Mouse (Mus musculus) right cerebral cortex, postnatal 14 days (tissue): ENCODE results near the gene Elf2.
"Not testable (repeated sequence)": the region's sequence is repeated elsewhere in the genome, so short reads cannot be mapped to it uniquely, and the experiment has no call there.

ENCODE experiments used
- DNase-seq: peaks from one replicate; pipeline ENCODE4 v3.0.0; 2022

Elf2 gene

GRCm38 (mm10) chr3:51230146-51230835 is 110.2 kb downstream of the Elf2 start:
- DNase-seq: no peak

- no peak for DNase-seq
These were observed 111.2 kb downstream of the Elf2 start for GRCm38 (mm10) chr3:51229226-51229625.

GRCm38 (mm10) chr3:51228821-51229205 is 111.7 kb downstream of the Elf2 start:
- peak; percentile 37 for DNase-seq

GRCm38 (mm10) chr3:51228038-51228820 is 112.2 kb downstream of the Elf2 start:
- peak; percentile 54 for DNase-seq

GRCm38 (mm10) chr3:51226601-51227000 is 113.9 kb downstream of the Elf2 start:
- no peak for DNase-seq

- no peak for DNase-seq
These were observed 114.5 kb downstream of the Elf2 start for GRCm38 (mm10) chr3:51225979-51226378.

GRCm38 (mm10) chr3:51225226-51225750 is 115.2 kb downstream of the Elf2 start:
- DNase-seq: no peak

GRCm38 (mm10) chr3:51224363-51225225 is 115.9 kb downstream of the Elf2 start, which contains the start of gene Noct:
Noct (plus strand) TSS chr3:51224447.
- DNase-seq: peak; percentile 89

GRCm38 (mm10) chr3:51223556-51223955 is 116.9 kb downstream of the Elf2 start:
- DNase-seq: no peak

- DNase-seq: no peak
These were observed 117.5 kb downstream of the Elf2 start for GRCm38 (mm10) chr3:51222834-51223460.

GRCm38 (mm10) chr3:51222302-51222701 is 118.2 kb downstream of the Elf2 start:
- no peak for DNase-seq

DNA sequence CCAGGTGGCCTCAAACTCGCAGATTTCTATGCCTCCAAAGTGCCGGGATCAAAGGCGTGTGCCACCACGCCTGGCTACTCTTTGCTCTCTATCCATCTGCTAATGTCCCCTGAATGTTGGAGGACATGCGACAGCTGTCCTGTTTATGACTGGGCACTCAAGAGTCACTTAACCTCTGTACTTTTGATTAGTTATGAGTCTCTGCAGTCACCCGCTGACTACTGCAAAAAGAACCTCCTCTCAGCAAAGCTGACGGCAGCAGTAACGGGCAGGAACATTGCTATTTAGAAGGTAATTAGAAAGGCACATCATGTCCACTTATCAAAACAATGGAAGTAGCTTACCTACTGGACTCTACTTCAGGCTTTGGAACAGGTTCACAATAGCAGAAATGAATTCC is 118.6 kb downstream of the Elf2 start:
- DNase-seq: no peak

DNA sequence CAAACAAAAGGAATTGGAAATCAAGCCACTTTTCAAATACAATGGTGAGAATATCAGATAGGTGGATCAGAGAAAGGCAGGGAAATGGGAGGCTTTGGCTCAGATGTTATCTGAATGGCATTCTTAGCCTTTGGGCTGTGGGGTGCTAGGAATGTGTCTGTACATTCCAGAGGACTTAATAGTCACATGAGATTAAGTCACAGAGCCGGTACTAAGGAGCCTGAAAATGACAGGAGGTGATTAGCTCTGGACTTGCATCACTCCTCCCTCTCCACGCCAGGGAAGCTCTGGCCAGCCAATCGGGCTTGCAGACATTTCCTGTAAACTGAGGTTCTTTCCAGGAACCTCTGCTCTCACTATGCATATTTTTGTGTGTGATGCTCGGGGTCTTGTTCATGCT is 119.6 kb downstream of the Elf2 start:
- no peak for DNase-seq

DNA sequence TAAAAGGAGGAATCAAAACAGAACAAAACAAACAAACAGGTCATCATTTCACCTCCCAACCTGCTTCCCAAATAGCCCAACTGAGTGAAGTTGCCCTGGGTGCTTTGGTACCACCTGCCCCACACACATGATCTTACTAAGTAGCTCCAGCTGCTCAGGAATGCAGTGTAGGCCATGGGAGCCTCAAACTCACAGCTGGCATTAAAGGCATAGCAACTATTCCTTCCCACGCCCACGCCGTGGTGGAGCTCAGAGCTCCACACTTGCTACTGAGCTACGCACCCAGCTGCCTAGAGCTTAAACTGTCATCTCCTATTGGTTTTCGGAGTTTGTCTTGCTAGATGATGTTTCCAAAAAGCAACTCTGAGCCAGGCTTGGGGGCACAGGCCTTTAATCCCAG is 121.2 kb downstream of the Elf2 start:
- no peak for DNase-seq

GRCm38 (mm10) chr3:51218385-51218784 is 122.1 kb downstream of the Elf2 start:
- DNase-seq: not testable (repeated sequence)

- not testable (repeated sequence) for DNase-seq
These were observed 124.1 kb downstream of the Elf2 start for GRCm38 (mm10) chr3:51216351-51216750.

DNA sequence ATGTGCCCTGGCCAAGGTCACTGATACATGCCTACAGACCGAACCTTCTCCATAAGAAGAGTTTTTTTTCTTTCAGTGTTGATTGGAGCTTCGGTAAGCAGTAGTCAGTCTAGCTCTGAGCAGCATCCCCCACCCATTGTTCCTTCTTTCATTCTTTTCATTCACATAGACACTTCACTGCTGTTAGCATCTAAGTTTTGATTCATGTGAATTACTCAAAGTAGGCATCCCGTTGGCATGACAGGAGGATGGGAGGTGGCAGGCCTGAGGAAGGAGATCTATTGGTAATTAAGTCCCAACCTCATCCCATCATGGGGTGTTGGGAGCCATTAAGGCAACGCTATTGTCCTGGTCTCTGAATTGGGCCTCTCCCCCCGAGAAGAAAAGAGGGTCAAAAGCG is 124.8 kb downstream of the Elf2 start:
- DNase-seq: no peak

GRCm38 (mm10) chr3:51213111-51213510 is 127.4 kb downstream of the Elf2 start:
- no peak for DNase-seq

GRCm38 (mm10) chr3:51210485-51210884 is 130.0 kb downstream of the Elf2 start:
- DNase-seq: no peak

GRCm38 (mm10) chr3:51209503-51210314 is 130.8 kb downstream of the Elf2 start:
- no peak for DNase-seq

DNA sequence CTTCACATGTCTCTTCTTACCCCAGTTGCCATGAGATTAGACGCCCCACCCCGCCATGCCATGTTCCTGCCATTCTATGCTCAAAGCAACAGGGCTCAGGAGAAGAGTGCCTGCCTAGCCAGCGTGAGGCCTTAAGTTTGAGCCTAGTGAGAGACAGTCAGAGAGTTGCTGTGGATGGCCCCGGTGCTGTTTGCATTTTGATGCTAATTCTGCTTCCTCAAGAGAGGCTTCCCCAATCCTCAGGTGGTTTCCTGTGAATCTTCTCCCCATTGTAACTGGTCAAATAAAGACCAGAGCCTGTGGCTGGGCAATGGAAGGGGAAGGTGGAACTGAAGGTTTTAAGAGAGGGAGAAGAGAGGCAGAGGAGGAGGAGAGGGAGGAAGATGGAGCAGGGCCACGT is 131.8 kb downstream of the Elf2 start:
- DNase-seq: no peak

DNA sequence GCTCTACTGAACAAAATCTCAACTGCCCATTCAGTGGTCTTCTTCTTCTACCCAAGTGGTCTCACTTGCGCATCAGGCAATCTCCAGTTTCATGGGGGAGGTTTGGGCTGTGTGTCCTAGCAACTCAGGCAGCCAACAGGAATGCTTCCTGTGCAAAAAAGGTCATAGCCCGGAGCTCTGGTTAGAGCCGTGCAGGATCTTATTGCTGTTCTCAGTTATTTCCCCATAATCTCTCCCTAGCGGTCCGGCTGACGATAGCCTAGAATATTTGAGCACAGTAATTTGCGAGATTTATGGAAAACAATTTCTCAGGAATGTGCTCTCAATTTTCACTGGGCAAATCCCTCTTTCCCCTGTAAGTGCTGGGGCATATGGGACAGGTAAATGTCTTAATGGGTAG is 133.9 kb downstream of the Elf2 start:
- DNase-seq: no peak
